Mouse (Mus musculus): ENCODE measurements at regions not wholly inside any gene's neighbourhood (a gene's known extent, or its start where the extent isn't known, plus 50 kb on each side); places are given as distances from the start of the nearest gene placed in this dataset.
A peak's percentile ranks its signal among the peaks of the same experiment; 100 is the strongest.

- H3K36me3 ChIP-seq (replicated peaks; ENCODE audit: control insufficient read depth, insufficient read depth, low read depth), result no peaks in the 10 kb centered on the region
- no peak for ATAC-seq (ENCODE audit: insufficient read depth)
- H3K27ac ChIP-seq, result no peak overlapping the region
- H3K4me2 ChIP-seq (ENCODE audit: low read depth), result no peak overlapping the region
- TF ChIP-seq CTCF (IDR thresholded peaks at IDR 0.05; ENCODE audit: low read depth), result no peak
- TF ChIP-seq EP300 (IDR thresholded peaks at IDR 0.05; ENCODE audit: low read depth), result no peak
- H3K27me3 ChIP-seq (ENCODE audit: control insufficient read depth, insufficient read depth, low read length), result no peaks in the 10 kb centered on the region
- no peak overlapping the region for H3K4me3 ChIP-seq (ENCODE audit: insufficient read depth in 1 of 2, low read depth in 2 of 2, low read length in 2 of 2)
- DNase-seq (ENCODE audit: low read depth in 3 of 3, low spot score in 3 of 3), result no peak
- no peak overlapping the region for H3K9ac ChIP-seq (replicated peaks)
- H3K4me1 ChIP-seq (replicated peaks; ENCODE audit: control insufficient read depth in 2 of 2, insufficient read depth in 2 of 2, low read length in 1 of 2), result no peaks in the 10 kb centered on the region
- H3K9me3 ChIP-seq (ENCODE audit: control insufficient read depth, low read length), result no peaks in the 10 kb centered on the region
- 65% methylated on average over 7 of the region's 7 CpGs for WGBS (ENCODE audit: insufficient replicate concordance)
Observed at GRCm38 (mm10) chr1:72951365-72951764, 64.3 kb downstream of the Tnp1 start.

- 21% methylated on average over 4 of the region's 4 CpGs for WGBS (ENCODE audit: insufficient replicate concordance)
- H3K27me3 ChIP-seq (ENCODE audit: control insufficient read depth, insufficient read depth, low read length), result no peaks in the 10 kb centered on the region
- no peak for DNase-seq (ENCODE audit: low read depth in 3 of 3, low spot score in 3 of 3)
- H3K27ac ChIP-seq, result no peak overlapping the region
- H3K4me3 ChIP-seq (ENCODE audit: insufficient read depth in 1 of 2, low read depth in 2 of 2, low read length in 2 of 2), result no peak overlapping the region
- no peak overlapping the region for H3K4me2 ChIP-seq (ENCODE audit: low read depth)
- ATAC-seq (ENCODE audit: insufficient read depth), result no peak
- no peaks in the 10 kb centered on the region for H3K9me3 ChIP-seq (ENCODE audit: control insufficient read depth, low read length)
- H3K36me3 ChIP-seq (replicated peaks; ENCODE audit: control insufficient read depth, insufficient read depth, low read depth), result no peaks in the 10 kb centered on the region
- H3K9ac ChIP-seq (replicated peaks), result no peak overlapping the region
- H3K4me1 ChIP-seq (replicated peaks; ENCODE audit: control insufficient read depth in 2 of 2, insufficient read depth in 2 of 2, low read length in 1 of 2), result peaks cover 0 to 4% of the 10 kb centered on the region in 2 experiments; a peak in 1 of 4 replicates
- TF ChIP-seq CTCF (IDR thresholded peaks at IDR 0.05; ENCODE audit: low read depth), result no peak
- no peak for TF ChIP-seq EP300 (IDR thresholded peaks at IDR 0.05; ENCODE audit: low read depth)
Observed at GRCm38 (mm10) chr1:72946235-72946634, 69.5 kb downstream of the Tnp1 start.

- WGBS (ENCODE audit: insufficient replicate concordance), result 16% methylated on average over 9 of the region's 9 CpGs
- Histone ChIP-seq H3K27ac (no peak overlapping the region), H3K27me3 (ENCODE audit: control insufficient read depth, insufficient read depth, low read length) (no peaks in the 10 kb centered on the region), H3K4me3 (ENCODE audit: insufficient read depth in 1 of 2, low read depth in 2 of 2, low read length in 2 of 2) (no peak overlapping the region), H3K4me2 (ENCODE audit: low read depth) (peak overlapping the region; percentile 9; the same call in 1 of the 2 replicates), H3K36me3 (replicated peaks; ENCODE audit: control insufficient read depth, insufficient read depth, low read depth) (no peaks in the 10 kb centered on the region), H3K4me1 (replicated peaks; ENCODE audit: control insufficient read depth in 2 of 2, insufficient read depth in 2 of 2, low read length in 1 of 2) (peaks cover 0 to 4% of the 10 kb centered on the region in 2 experiments; a peak in 1 of 4 replicates), H3K9me3 (ENCODE audit: control insufficient read depth, low read length) (no peaks in the 10 kb centered on the region), H3K9ac (replicated peaks) (no peak overlapping the region)
- no peak for TF ChIP-seq CTCF (IDR thresholded peaks at IDR 0.05; ENCODE audit: low read depth)
- ATAC-seq (ENCODE audit: insufficient read depth), result no peak
- no peak for DNase-seq (ENCODE audit: low read depth in 3 of 3, low spot score in 3 of 3)
Observed at GRCm38 (mm10) chr1:72945750-72946102, 70.0 kb downstream of the Tnp1 start.

GRCm38 (mm10) chr1:72944805-72945749, 70.4 kb upstream of the Igfbp5 start:
- 15% methylated on average over 21 of the region's 21 CpGs for WGBS (ENCODE audit: insufficient replicate concordance)
- H3K27ac ChIP-seq, result no peak overlapping the region
- DNase-seq (ENCODE audit: low read depth in 3 of 3, low spot score in 3 of 3) (no peak), ATAC-seq (ENCODE audit: insufficient read depth) (no peak)
- no peaks in the 10 kb centered on the region for H3K36me3 ChIP-seq (replicated peaks; ENCODE audit: control insufficient read depth, insufficient read depth, low read depth)
- no peaks in the 10 kb centered on the region for H3K27me3 ChIP-seq (ENCODE audit: control insufficient read depth, insufficient read depth, low read length)
- TF ChIP-seq CTCF (IDR thresholded peaks at IDR 0.05; ENCODE audit: low read depth) (no peak), EP300 (IDR thresholded peaks at IDR 0.05; ENCODE audit: low read depth) (no peak)
- H3K9ac ChIP-seq (replicated peaks), result no peak overlapping the region
- H3K4me3 ChIP-seq (ENCODE audit: insufficient read depth in 1 of 2, low read depth in 2 of 2, low read length in 2 of 2), result no peak overlapping the region
- H3K4me2 ChIP-seq (ENCODE audit: low read depth), result peak overlapping the region; percentile 9; the same call in 1 of the 2 replicates
- no peaks in the 10 kb centered on the region for H3K9me3 ChIP-seq (ENCODE audit: control insufficient read depth, low read length)
- peaks cover 0 to 4% of the 10 kb centered on the region in 2 experiments; a peak in 1 of 4 replicates for H3K4me1 ChIP-seq (replicated peaks; ENCODE audit: control insufficient read depth in 2 of 2, insufficient read depth in 2 of 2, low read length in 1 of 2)

GRCm38 (mm10) chr1:72944221-72944620, 69.5 kb upstream of the Igfbp5 start:
- H3K4me1 ChIP-seq (replicated peaks; ENCODE audit: control insufficient read depth in 2 of 2, insufficient read depth in 2 of 2, low read length in 1 of 2), result peaks cover 0 to 4% of the 10 kb centered on the region in 2 experiments; a peak in 1 of 4 replicates
- H3K9me3 ChIP-seq (ENCODE audit: control insufficient read depth, low read length), result no peaks in the 10 kb centered on the region
- no peak overlapping the region for H3K27ac ChIP-seq
- TF ChIP-seq CTCF (IDR thresholded peaks at IDR 0.05; ENCODE audit: low read depth), result no peak
- TF ChIP-seq EP300 (IDR thresholded peaks at IDR 0.05; ENCODE audit: low read depth), result no peak
- WGBS (ENCODE audit: insufficient replicate concordance), result 24% methylated on average over 3 of the region's 3 CpGs
- H3K9ac ChIP-seq (replicated peaks), result no peak overlapping the region
- H3K36me3 ChIP-seq (replicated peaks; ENCODE audit: control insufficient read depth, insufficient read depth, low read depth), result no peaks in the 10 kb centered on the region
- no peak overlapping the region for H3K4me3 ChIP-seq (ENCODE audit: insufficient read depth in 1 of 2, low read depth in 2 of 2, low read length in 2 of 2)
- H3K4me2 ChIP-seq (ENCODE audit: low read depth), result no peak overlapping the region
- no peaks in the 10 kb centered on the region for H3K27me3 ChIP-seq (ENCODE audit: control insufficient read depth, insufficient read depth, low read length)
- DNase-seq (ENCODE audit: low read depth in 3 of 3, low spot score in 3 of 3) (no peak), ATAC-seq (ENCODE audit: insufficient read depth) (no peak)
